ENCODE assay signal across 21 mouse cellular contexts in genomic region chr11:79037555-79037954, GRCm38 (mm10).
"Had no signal": no experiment of that assay in that cellular context is flagged by ENCODE, and none has a peak within 500 bp of the region (broad histone marks: within the 10 kb centered on the region; RNA-seq: fewer than 3 reads in every experiment).

No protein-coding gene starts in this region.

- H3K4me2 ChIP-seq: intestine, embryonic 15.5 days; kidney, embryonic 15.5 days; liver, embryonic 15.5 days; midbrain, embryonic 13.5 days; neural tube, embryonic 13.5 days; stomach, embryonic 15.5 days had no signal

- H3K4me3 ChIP-seq: intestine, embryonic 15.5 days; kidney, embryonic 15.5 days; left cerebral cortex, adult 2 months; liver, embryonic 15.5 days; midbrain, embryonic 10.5 days; midbrain, embryonic 13.5 days; myocyte; neural tube, embryonic 13.5 days; stomach, embryonic 15.5 days had no signal

- H3K27me3 ChIP-seq: intestine, embryonic 15.5 days; kidney, embryonic 15.5 days; liver, embryonic 15.5 days; midbrain, embryonic 13.5 days; neural tube, embryonic 13.5 days; stomach, embryonic 15.5 days had no signal

- DNase-seq: kidney, adult 11 months; kidney, adult 8-10 months; kidney, postnatal 10 days; kidney, postnatal 36 days; lung, adult 2 months; lung, postnatal 14 days; lung, postnatal 4 days; retina, postnatal 1 day; right cerebral cortex, postnatal 25 days; spleen, adult 18-20 months; thymus, postnatal 25 days had no signal

- H3K9me3 ChIP-seq: intestine, embryonic 15.5 days; kidney, embryonic 15.5 days; liver, embryonic 15.5 days; midbrain, embryonic 10.5 days; midbrain, embryonic 13.5 days; neural tube, embryonic 13.5 days; stomach, embryonic 15.5 days had no signal

- H3K36me3 ChIP-seq: stomach, embryonic 15.5 days had no signal

- H3K9ac ChIP-seq: intestine, embryonic 15.5 days; kidney, embryonic 15.5 days; liver, embryonic 15.5 days; midbrain, embryonic 13.5 days; neural tube, embryonic 13.5 days; stomach, embryonic 15.5 days had no signal

- H3K27ac ChIP-seq: intestine, embryonic 15.5 days; kidney, embryonic 15.5 days; left cerebral cortex, adult 2 months; liver, embryonic 15.5 days; midbrain, embryonic 10.5 days; midbrain, embryonic 13.5 days; neural tube, embryonic 13.5 days; stomach, embryonic 15.5 days had no signal

- H3K4me1 ChIP-seq: intestine, embryonic 15.5 days; kidney, embryonic 15.5 days; stomach, embryonic 15.5 days had no signal

- ATAC-seq: intestine, embryonic 15.5 days; midbrain, embryonic 13.5 days; midbrain, embryonic 16.5 days had no signal
